Mouse (Mus musculus): ENCODE data around the gene Barhl1.

Gene Barhl1

DNA sequence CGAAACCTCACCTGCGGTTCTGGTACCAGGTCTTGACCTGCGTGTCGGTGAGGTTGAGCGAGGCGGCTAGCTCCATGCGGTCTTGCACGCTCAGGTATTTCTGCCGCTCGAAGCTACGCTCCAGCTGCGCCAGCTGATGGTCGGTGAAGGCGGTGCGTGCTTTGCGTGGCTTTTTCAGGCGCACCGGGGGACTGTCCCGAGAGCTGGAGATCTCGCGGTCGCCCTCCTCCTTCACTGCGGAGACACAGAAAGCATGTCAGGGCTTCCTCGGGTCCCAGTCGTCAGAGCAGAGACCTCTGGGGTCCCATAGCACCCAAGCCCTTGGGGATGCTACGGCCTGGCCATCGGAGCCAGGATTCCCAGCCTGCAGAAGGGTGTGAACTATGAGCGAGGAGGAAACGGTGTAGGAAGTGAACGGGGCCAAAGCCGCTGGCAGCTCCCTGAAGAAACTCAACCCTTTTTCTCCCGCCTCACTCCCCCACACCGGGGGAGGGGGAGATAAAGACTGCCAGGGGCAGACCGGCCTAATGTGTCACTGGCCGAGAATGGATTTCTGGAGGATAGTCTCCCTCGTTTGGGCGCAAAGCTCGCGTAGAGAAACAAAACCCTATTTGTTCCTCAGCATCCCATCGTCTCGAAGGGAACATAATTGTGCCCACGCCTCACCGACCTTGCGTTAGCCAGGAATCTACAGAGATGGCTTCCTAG is 5.0 kb downstream of the Barhl1 start:
- no peak for DNase-seq (ENCODE audit: low read depth, low spot score)

DNA sequence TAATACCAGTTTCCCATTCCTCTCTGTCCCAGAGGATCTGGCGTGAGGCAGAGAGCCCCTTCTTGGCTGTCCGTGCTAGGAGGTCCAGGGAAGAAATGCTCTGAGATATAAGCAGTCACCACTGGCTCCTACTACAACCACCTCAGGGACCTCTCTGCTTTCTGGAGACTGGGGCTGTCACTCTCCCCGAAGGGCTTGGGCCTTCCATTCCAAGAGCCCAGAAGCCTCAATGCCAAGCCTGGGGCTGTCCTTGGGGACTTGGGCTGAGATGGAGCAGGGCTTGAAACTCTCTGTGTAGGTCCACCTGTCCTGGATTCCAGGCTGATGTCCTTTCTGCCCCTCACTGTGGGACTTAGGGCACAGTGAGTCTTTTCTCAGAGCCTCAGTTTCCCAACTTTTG is 5.6 kb downstream of the Barhl1 start:
- DNase-seq (ENCODE audit: low read depth, low spot score): no peak

- DNase-seq (ENCODE audit: low read depth, low spot score): no peak
Observed at GRCm38 (mm10) chr2:28909818-28910710, 6.4 kb downstream of the Barhl1 start.

- DNase-seq (ENCODE audit: low read depth, low spot score): no peak
Observed at GRCm38 (mm10) chr2:28909186-28909817, 7.2 kb downstream of the Barhl1 start.

DNA sequence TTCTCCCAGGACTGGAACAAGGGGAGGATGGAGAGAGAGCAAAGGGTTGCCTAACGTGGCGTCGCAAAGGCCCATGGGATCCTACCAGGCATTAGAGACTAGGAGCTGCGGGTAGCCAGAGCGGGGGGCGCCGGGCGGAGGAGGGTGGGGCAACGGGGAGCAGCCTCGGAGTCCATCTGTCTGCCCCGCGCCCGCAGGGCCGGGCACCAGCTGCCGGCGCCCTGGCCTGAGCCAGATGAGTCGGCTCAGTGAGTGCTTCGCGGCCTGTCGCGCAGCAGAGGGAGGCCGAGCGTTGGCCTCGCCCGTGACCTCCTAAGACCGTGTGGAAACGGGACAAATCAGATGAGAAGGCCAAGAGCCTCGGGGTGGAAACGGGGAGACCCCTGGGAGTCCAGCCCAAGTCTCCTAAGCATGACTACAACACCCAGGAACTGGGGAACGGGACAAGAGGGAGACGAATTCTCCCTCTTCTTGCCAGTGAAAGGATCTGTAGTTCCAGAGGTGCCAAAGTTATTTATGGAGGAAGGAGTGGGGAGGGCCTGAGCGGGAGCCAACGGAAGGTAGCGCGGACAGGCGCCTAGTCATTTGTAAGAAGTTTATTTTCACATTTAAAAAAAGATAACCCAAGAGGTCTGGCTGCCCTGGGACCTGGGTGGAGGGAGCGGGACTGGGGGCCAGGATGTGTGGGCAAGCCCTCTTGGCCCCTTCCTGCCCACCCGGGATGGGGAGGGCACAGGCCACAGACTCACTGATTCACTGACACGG is 7.9 kb downstream of the Barhl1 start:
- no peak for DNase-seq (ENCODE audit: low read depth, low spot score)

DNA sequence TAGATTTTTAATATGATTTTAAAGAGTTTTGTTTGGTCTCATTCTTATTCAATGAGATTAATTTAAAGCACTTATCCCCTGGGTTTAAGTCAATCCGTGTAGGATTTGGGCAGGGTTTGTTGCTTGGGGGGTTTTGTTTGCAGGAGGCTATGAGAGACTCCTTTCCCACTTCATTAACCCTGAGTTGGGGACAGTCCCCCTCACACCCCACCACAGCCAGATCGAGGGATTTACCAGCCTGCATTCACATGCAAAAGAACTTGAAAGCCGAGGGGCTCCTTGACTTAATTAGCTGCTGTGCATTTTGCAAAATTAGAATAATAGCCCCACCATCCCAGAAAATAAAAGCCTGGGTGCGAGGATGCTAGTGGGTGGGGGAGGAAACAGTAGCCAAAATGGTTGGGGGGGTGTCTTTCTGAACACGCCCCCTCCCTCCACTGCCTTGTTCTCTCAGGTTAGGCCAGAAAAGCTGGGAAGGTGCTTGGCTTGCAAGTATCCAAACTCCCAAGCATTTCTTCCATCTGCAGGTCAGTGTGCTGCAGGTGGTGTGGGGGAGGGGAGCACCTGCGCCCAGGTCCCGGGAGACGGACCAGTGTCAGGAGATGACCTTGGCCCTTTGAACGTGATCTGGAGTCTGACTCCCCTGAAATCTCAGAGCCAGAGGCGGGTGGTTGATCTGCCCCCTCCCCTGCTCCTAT is 8.6 kb downstream of the Barhl1 start:
- no peak for DNase-seq (ENCODE audit: low read depth, low spot score)

GRCm38 (mm10) chr2:28905561-28905960 is 10.9 kb downstream of the Barhl1 start:
- no peak for DNase-seq (ENCODE audit: low read depth, low spot score)

DNA sequence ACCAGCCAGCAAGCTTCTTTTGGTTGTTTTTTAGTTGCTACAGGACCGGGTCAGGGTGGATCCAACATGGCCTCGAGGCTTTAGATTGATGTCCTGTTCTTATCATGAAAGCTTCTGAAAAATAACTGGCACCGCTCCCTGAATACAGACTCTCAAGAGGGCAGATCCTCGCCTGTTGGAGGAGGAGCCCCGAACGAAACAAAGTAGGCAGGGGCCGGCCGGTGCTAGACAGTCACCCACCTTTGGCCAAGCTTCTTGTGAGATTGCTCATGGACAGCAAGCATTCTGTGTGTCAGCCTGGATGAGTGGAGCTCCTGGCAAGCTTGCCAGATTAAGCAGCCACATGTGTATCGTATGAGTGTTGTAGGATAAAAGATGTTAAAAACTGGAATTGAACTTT is 11.7 kb downstream of the Barhl1 start:
- no peak for DNase-seq (ENCODE audit: low read depth, low spot score)

- no peak for DNase-seq (ENCODE audit: low read depth, low spot score)
Observed at GRCm38 (mm10) chr2:28903871-28904270, 12.6 kb downstream of the Barhl1 start.

DNA sequence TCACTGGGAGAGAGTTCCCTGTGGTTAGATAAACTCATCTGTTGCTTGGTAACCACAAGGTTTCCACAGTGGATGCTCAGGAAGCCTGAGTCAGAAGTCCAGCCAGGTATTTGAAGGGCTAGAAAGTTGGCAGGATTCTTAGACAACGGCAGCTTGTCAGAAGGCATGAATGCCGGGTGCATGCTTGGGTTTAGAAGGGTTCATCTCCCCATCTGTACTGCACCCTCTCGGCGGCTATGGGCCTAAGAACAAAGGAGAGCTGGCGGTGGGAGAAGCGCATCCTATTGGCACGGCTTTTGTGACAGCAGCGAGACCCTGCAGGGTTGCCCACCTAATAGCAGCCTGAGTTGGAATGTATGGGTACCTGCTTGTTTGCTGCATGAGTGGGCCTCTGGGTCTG is 14.2 kb downstream of the Barhl1 start:
- DNase-seq (ENCODE audit: low read depth, low spot score): no peak

DNA sequence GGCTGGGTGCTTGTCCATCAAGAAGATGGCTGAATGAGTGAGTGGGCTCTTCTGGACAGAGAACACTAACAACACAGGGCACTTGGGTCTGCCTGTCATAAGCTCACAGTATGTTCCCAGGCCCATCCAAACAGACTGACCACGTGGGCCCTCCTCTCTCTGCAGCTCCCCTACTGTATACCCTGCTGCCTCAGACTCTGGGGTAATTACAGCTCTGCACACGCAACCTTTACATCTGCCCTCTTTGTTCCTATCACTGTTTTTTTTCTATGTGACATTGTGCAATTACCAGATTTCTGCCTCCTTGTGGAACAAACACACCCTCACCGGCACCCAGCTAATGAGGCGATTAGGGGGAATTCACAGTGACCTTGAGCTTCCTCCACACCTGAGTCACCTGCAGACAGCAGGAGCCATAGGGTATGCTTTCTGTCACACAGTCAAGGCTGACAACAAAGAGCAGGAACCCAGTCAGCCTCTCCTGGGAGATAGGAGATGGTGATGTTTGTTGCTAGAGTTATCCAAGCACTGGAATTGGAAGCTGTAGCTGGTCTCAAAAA is 19.0 kb downstream of the Barhl1 start:
- no peak for DNase-seq (ENCODE audit: low read depth, low spot score)

DNA sequence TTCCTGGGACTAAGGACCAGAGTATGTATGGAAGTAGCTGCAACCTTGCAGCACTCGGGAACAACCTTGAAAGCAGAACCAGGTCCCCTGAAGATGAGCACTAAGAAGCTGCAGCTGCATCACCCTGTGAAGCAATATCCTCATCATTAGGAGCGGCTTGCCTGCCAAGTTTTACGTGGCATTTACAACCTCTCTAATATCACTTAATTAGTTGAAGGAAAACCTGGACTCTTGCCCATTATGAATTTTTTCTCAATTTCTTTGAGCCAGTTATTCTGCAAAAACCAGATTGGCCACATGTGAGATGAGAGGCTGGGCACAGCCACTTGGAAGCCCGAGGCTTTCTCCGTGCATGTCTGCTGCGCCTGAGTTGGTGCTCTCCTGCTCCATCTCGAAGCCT is 20.6 kb downstream of the Barhl1 start:
- DNase-seq (ENCODE audit: low read depth, low spot score): no peak

DNA sequence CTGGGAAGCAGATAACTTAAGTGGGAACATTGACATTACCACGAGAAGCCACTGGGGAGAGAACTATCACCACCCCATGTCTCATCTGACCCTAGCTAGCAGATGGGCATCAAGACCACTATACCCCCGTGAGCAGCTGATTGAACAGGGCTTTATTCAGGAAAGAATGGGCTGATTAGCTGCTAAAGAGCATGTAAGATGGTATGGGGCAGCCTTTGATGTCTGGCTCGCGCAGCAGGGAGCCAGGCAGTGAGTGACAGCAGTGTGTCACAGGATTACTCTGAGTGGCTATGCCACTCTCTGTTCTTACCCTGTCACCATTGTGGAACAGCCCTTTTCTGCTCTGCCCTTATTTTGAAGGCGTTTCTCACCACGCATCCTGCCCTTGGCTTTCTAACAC is 22.9 kb downstream of the Barhl1 start:
- no peak for DNase-seq (ENCODE audit: low read depth, low spot score)

DNA sequence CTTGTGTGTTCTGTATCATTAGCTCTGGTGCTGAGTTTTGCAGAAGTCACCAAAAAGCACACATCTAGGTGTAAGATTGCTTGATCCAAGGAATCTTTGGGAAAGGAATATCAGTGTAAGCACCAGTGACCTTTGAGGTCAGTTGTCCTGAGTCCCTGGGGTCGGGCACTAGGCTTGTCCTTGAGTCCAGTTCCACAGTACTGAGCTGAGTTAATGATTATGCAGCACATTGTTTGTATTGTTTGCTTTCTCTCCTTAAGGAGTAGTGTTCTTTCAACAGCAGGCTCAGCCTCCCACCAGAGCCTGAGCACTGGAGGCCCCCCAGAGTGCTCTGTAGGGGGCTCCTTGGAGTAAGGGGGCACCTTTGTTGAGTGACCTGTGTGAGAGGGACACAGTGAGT is 23.7 kb downstream of the Barhl1 start:
- no peak for DNase-seq (ENCODE audit: low read depth, low spot score)

DNA sequence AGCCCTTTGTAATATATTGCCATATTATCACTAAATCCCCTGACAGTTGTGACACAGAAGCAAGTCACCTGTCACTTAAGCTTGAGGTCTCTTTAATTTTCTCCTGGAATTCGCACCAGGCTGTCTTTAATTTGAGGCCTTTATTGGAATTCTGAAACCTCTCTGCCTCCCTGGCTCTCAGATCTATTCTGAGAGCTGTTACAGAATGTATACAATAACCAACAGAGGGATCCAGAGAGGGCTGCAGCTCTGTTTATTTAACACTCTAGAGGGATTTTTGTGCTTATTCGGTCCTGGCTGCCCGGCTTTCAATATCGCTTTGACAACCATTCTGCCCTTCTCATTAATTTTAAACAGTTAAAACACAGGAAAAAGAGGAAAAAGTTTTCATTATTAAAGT is 31.6 kb downstream of the Barhl1 start:
- no peak for DNase-seq (ENCODE audit: low read depth, low spot score)

DNA sequence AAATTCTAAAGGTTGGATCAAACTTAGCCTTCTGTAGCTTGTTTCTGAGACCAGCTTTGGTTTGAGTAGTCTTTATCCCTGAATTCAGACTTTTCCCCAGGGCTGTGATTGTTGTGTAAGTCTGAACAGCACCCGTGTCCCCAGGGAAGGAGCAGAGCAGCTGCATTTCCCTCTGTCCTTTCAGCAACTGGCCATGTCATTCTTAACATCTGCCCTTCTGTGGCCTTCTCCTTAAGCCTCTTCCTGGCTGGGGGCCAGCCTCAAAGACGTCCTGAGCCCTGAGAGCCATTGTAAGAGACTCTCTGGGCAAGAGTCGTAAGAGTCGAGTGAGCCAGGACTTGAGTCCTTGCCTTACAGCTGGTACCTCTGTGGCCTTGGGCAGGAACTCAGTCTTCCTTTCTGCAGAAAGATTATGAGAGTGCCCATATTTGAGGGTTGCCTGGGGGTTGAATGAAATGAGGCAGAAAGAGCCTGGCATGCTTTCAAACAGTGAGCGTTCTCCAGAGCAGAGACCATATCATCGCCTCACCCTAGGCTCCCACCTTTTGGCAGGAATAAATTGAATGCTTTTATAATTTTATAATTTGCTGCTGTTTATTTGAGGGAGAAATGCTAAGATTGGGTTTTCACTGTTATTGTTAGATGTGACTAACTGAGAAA is 33.5 kb downstream of the Barhl1 start:
- no peak for DNase-seq (ENCODE audit: low read depth, low spot score)

DNA sequence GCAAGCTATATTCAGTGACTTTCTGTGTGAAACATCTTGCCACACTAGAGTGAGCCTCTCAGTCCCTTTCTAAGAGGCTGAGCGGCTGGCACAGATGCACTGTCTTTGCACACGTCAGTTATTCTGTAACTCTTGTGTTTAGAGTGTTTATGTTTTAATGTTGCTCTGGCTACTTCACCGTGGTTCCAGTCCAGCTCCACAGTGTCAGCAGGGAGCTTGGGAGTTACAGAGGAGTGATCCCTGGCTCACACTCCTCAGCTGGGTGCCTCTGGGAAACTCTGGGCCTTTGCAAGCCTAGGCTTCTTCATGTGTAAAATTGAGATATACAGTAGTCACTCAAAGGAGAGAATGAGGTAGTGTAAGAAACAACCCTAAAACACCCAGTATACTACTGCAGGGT is 34.4 kb downstream of the Barhl1 start:
- DNase-seq (ENCODE audit: low read depth, low spot score): no peak

- DNase-seq (ENCODE audit: low read depth, low spot score): no peak
Observed at GRCm38 (mm10) chr2:28881275-28881674, 35.2 kb downstream of the Barhl1 start.

- no peak for DNase-seq (ENCODE audit: low read depth, low spot score)
Observed at GRCm38 (mm10) chr2:28875554-28875953, 40.9 kb downstream of the Barhl1 start.

DNA sequence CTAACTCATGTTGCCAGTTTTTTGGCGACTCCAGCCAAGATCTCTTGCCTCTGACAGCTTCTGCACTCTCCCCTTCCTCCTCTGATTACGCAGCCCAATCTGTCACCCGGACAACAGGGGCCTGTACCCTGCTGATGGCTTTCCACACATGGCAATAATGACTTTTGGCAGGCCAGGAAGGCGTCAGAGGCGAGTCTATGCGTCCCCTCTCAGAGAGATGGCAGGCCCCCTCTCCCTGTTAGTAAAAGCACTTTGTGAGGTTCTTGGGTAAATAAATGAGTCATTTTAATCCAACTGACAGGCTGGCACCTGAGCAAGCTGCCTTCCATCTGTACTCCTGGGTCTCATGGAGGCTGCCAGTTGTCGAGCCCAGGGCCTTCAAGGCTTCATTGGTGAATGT is 49.0 kb downstream of the Barhl1 start:
- no peak for DNase-seq (ENCODE audit: low read depth, low spot score)

Measured in 3T3-L1 (cell line).